Mouse (Mus musculus) megakaryocyte, embryonic 14.5 days (primary cell): Measurements from ENCODE around the gene Pan2. TPM values are rescaled to one million over a fixed set of nuclear protein-coding genes. Genes with fewer than 3 reads are reported as not detected.
A peak's percentile ranks its signal among the peaks of the same experiment; 100 is the strongest.

Source experiments
- H3K27me3 ChIP-seq: replicated peaks from 2 replicates; pipeline ENCODE3; 2012; ENCODE audit warnings: inconsistent platforms
- H3K36me3 ChIP-seq: replicated peaks from 2 replicates; pipeline ENCODE3; 2012; ENCODE audit warnings: low read length, inconsistent platforms, mixed read lengths
- H3K4me1 ChIP-seq: 2 replicates; pipeline ENCODE4 v1.6.1; 2012; ENCODE audit warnings: inconsistent platforms
- H3K4me3 ChIP-seq: replicated peaks from 2 replicates; pipeline ENCODE3; 2012; ENCODE audit warnings: moderate library complexity, mild to moderate bottlenecking, inconsistent platforms
- H3K9me3 ChIP-seq: 2 replicates; pipeline ENCODE4 v1.6.1; 2012; ENCODE audit warnings: inconsistent platforms
- FLI1 ChIP-seq: IDR thresholded peaks from 2 replicates; pipeline ENCODE4 v1.6.1; 2012; ENCODE audit warnings: low read length, inconsistent platforms, mixed read lengths
- GATA1 ChIP-seq: IDR thresholded peaks from 3 replicates; pipeline ENCODE4 v1.6.1; 2012; ENCODE audit warnings: mixed read lengths, low read length, inconsistent platforms, borderline replicate concordance
- polyA plus RNA-seq: library from polyadenylated mRNA; stranded (reverse); fragments of >175 nt; gene quantifications from 2 replicates; pipeline ENCODE4 v1.2.3, GENCODE M21; 2012; ENCODE audit warnings: low replicate concordance; ENCODE audit not compliant: insufficient read depth

Pan2 gene
- polyA plus RNA-seq, 1 experiment: 1.1 TPM

DNA sequence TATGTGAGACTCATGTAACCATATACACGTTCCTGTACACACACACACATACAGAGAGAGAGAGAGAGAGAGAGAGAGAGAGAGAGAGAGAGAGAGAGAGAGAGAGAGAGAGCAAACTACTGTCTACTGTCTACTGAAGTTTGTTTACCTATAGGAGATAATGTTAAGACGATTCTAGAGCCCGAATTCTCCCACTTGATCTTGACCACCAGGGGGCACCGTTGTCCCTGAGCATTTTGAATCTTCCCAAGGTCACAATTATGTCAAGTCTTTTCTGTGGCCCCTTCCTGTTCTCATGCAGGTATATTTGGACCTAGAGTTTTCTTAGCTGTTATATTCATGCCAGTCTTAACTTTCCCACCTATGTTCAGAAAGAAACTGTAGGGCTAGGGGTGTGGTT, 32.4 kb downstream of the Pan2 start:
- Histone ChIP-seq H3K27me3 (no peaks in the 10 kb centered on the region), H3K4me1 (peaks cover 60% of the 10 kb centered on the region), H3K9me3 (no peaks in the 10 kb centered on the region), H3K4me3 (no peak overlapping the region), H3K36me3 (no peaks in the 10 kb centered on the region)
- no peak for TF ChIP-seq FLI1
- no peak for TF ChIP-seq GATA1

DNA sequence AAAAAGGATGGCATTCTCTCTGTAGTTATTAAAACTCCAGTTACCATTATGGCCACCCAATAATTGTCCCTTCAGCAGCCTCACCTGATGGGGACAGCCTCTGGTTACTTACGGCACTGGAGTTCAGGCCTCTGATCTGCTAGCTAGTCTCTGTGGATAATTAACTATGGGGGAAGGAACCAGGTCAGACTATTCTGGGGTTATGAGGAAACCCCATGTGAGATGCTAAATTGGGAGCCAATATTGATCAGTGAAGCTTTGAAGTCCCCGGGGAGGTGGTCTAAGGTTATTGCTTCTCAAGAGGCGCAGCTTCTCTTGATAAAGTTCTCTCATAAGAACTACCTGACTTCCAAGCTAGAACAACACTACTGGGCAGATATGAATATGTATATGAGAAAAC, 33.1 kb downstream of the Pan2 start:
- no peak overlapping the region for H3K4me3 ChIP-seq
- H3K4me1 ChIP-seq: peaks cover 61% of the 10 kb centered on the region

DNA sequence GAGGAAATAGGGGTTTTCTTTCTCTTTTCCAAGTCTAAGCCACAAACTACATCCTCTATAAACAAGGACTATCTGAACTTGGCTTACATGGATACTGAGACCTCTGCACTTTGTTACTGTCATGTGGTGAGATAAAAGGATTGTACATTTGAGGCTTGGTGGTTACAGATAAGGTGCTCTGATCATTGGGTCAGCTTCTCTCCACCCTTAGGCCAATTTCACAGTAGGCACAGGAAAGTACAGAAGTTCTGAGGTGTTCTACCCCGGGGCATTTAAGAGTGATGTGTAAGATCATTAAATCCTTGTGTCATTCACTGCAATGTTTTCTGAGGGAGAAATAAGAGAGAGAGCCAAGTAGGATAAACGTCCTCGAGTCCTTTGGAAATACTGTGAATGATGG, 33.5 kb downstream of the Pan2 start:
- peaks cover 6% of the 10 kb centered on the region for H3K36me3 ChIP-seq
- no peaks in the 10 kb centered on the region for H3K27me3 ChIP-seq
- H3K4me1 ChIP-seq: peaks cover 62% of the 10 kb centered on the region
- TF ChIP-seq GATA1 (no peak), FLI1 (no peak)
- H3K9me3 ChIP-seq: no peaks in the 10 kb centered on the region
- peak overlapping the region; percentile 96 for H3K4me3 ChIP-seq

More for the DNA sequence above, 33.1 kb downstream of the Pan2 start:
- no peak for TF ChIP-seq GATA1
- TF ChIP-seq FLI1: no peak
- Histone ChIP-seq H3K36me3 (peaks cover 2% of the 10 kb centered on the region), H3K27me3 (no peaks in the 10 kb centered on the region), H3K9me3 (no peaks in the 10 kb centered on the region)

DNA sequence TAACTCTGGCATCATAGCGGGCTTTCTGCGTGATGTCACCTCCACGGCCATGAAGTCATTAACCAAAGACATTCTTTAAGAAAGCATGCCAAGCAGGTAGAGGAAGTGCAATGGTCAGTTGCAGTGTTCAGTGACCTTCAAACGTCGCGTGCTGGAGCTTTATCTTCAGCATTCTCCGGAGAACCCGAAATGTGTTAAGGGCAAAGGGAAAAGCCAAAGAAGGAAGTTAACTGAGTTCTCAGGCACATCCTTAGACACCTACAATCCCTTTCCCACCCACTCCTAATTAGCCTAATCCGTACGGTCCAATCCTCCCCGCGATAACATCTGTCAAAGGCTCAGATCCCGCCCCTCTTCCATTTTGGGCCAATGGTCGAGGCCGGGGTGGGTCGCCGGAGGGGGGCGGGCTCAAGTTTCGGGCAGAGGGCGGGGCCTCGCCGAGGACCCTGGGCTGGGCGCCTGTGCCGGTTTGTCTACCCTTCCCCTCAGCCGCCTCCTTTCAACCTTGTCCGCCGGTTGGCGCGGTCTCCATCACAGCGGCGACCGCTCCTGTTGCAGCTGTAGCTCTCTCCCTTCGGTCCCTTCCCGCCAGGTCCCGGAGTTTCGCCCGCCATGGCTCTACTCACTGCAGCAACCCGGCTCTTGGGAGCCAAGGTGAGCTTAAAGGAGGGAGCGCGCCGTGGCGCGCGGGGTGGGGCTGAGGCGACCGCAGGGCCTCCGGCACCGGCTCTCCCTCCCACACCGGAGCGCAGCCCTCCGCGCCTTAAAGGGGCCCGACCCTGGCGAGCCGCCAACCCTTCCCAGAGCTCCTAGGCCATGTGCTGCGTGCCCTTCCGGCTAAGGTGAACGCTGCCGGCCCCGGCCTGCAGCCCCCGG, 34.4 kb downstream of the Pan2 start, which contains the start of gene Cs:
Gene Cs, plus strand, starts transcription at position 429 of the 876 bp plus-strand sequence.
- H3K4me1 ChIP-seq: peaks cover 63% of the 10 kb centered on the region
- peaks cover 9% of the 10 kb centered on the region for H3K36me3 ChIP-seq
- TF ChIP-seq GATA1 (no peak; the same call in 2 of the 3 replicates), FLI1 (no peak)
- H3K27me3 ChIP-seq: no peaks in the 10 kb centered on the region
- peak within 1 kb of the TSS; percentile 96 for H3K4me3 ChIP-seq
- H3K9me3 ChIP-seq: no peaks in the 10 kb centered on the region

DNA sequence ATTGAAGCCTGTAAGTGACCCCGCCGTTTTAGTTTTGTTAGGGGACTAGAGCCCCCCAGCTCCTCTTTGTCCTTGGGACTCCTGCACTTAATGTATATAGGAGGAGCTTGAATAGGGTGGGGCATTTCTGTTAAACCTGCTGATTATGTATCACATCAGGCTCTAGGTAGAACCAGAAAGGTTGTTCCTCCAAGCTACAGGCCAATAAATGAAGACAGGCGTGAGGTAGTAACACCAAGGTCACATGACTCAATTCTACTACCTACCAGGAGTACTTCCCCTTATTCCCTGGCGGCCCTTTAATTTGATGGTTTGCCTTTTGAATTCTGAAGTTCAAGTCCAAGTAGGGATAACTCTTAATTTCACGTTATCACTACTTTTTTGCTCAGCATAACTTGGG, 35.3 kb downstream of the Pan2 start:
- peaks cover 9% of the 10 kb centered on the region for H3K36me3 ChIP-seq
- H3K9me3 ChIP-seq: no peaks in the 10 kb centered on the region
- H3K4me3 ChIP-seq: peak overlapping the region; percentile 96
- peaks cover 71% of the 10 kb centered on the region for H3K4me1 ChIP-seq
- TF ChIP-seq GATA1: no peak
- TF ChIP-seq FLI1: no peak
- H3K27me3 ChIP-seq: no peaks in the 10 kb centered on the region

DNA sequence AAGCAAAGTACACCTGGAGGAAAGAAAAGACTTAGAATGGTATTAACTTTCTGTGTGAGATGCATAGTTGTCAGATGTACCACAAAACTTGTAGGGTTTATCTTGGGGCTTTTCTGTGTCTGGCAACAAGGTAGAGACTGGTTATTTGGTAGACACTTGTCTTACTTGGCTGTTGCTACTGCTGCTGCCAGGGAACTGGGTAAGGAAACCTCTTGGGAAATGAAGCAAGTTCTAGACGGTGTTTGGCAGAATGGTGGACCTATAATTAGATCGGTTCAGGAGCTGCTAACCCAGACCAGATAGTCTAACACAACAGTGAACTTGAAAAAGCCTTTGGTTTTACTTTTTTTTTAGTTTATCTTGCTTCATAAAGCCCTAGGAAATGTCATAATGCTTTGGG, 35.8 kb downstream of the Pan2 start:
- Histone ChIP-seq H3K9me3 (no peaks in the 10 kb centered on the region), H3K4me1 (peaks cover 76% of the 10 kb centered on the region), H3K4me3 (peak overlapping the region; percentile 96), H3K27me3 (no peaks in the 10 kb centered on the region), H3K36me3 (peaks cover 9% of the 10 kb centered on the region)
- TF ChIP-seq GATA1 (no peak), FLI1 (no peak)

DNA sequence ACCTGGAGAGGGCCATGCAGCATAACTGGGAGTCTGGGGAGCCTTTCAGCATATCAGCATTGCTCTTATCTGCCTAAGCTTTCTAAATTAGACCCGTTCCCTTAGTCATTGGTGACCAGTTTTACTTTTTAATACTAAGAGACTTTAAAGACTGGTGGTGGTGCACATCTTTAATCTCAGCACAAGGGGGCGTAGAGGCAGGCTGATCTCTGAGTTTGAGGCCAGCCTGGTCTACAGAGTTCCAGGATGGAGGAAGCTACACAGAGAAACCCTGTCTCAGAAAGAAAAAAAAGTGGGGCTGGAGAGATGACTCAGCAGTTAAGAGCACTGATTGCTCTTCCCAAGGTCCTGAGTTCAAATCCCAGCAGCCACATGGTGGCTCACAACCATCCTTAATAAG, 37.1 kb downstream of the Pan2 start:
- Histone ChIP-seq H3K27me3 (no peaks in the 10 kb centered on the region), H3K36me3 (peaks cover 9% of the 10 kb centered on the region), H3K4me1 (peaks cover 86% of the 10 kb centered on the region), H3K9me3 (no peaks in the 10 kb centered on the region), H3K4me3 (no peak overlapping the region)
- no peak for TF ChIP-seq FLI1
- no peak for TF ChIP-seq GATA1

DNA sequence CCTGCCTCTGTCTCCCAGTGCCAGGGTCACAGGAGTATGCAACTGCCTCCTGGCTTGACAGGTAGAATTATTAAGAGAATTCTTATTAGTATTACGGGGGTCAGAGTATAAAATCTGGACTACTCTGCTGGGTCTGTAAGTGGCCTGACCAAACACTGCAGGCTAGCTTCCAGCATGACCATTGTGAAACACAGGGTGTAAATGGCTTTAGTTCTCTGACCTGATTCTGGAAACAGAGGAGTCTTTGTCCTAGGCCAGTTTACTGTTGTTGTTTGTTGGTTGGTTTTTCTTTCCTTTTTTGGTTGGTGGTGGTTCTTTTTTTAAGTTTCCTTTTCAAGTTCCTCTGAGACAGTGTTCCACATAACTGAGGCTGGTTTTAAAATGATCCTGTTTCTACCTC, 40.3 kb downstream of the Pan2 start:
- Histone ChIP-seq H3K9me3 (no peaks in the 10 kb centered on the region), H3K27me3 (no peaks in the 10 kb centered on the region), H3K36me3 (peaks cover 15% of the 10 kb centered on the region), H3K4me1 (peaks cover 69% of the 10 kb centered on the region), H3K4me3 (no peak overlapping the region)
- no peak for TF ChIP-seq FLI1
- TF ChIP-seq GATA1: no peak

DNA sequence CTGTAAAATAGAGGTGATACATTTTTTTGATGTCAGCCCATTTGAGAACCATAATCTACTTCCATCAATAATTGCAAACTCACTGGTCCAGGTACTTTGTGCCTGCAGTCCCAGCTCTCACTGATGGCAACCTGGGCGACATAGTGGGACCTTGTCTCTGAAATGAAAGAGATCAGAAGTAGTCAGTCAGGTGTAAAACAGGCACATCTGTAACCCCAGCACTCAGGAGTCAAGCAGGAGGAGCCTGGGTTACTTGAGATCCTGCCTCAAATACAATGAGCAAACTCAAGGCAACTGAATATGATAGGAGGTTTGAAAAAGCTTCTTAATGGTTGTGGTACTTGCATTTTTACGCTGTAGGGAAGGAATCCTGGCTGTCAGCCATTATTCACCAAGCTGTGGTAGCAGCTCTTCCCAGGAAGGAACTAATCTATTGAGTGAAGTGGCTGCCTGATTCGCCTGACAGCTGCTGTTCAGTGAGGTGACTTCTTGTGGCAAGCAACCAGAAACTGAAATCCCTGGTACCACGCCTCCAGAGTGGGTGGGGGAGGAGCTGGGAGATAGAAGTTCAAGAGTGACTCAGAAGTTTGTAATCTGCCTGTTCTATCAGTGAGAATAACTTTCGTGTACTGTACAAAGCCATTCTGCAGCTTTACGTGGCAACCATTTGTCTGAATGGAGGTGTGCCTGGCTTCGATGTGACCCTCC, 41.6 kb downstream of the Pan2 start:
- Histone ChIP-seq H3K4me1 (peaks cover 57% of the 10 kb centered on the region), H3K36me3 (peaks cover 25% of the 10 kb centered on the region), H3K4me3 (peak overlapping the region; percentile 85), H3K9me3 (no peaks in the 10 kb centered on the region), H3K27me3 (no peaks in the 10 kb centered on the region)
- TF ChIP-seq GATA1 (no peak), FLI1 (no peak)

DNA sequence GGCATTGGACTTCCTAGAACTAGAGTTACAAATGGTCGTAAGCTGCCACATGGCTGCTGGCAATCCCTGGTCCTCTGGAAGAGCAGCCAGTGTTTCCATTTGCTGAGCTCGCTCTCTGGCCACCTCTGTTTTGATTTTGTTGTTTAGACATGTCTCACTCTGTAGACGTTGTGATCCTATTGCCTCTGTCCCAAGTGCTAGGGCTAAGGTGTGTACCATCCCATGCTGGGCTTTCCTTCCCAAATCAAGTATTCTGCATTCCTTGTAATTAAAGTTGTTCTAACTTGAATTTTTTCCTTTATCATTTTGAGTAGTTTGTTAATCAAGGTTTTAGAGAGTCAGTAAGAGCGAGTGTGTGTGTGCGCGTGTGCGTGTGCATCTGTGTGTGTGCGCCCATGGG, 44.4 kb downstream of the Pan2 start:
- no peak overlapping the region for H3K4me3 ChIP-seq
- H3K9me3 ChIP-seq: no peaks in the 10 kb centered on the region
- peaks cover 34% of the 10 kb centered on the region for H3K4me1 ChIP-seq
- TF ChIP-seq FLI1: no peak
- no peak for TF ChIP-seq GATA1
- H3K36me3 ChIP-seq: peaks cover 43% of the 10 kb centered on the region
- no peaks in the 10 kb centered on the region for H3K27me3 ChIP-seq
